Mouse (Mus musculus) bone marrow macrophage, adult 2 months (primary cell): ENCODE measurements around the gene Igfbp7.

Source experiments
- CTCF ChIP-seq: IDR thresholded peaks from 2 replicates; pipeline ENCODE4 v1.5.1; 2012; ENCODE audit warnings: low read depth, mild to moderate bottlenecking, low read length, moderate library complexity
- POLR2A ChIP-seq: IDR thresholded peaks from 2 replicates; pipeline ENCODE4 v1.6.1; 2012; ENCODE audit warnings: mild to moderate bottlenecking, low read depth, low read length, borderline replicate concordance

DNA sequence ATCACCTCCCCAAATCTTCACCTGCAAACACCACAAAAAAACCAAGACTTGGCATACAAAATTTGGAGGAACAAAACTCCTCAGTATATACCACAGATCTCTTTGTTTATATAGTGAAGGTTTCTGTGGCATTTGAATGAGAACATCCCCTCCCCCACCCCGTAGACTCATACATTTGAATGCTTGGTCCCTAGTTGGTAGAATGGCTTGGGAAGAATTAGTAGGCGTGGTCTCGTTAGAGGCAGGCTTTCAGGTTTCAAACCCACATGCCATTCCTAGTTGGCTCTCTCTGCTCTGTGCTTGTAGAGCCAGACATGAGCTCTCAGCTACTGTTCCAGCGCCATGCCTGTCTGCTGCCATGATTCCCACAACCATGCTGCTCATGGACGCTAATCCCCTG is 26.2 kb downstream of the Igfbp7 start:
- TF ChIP-seq CTCF: no peak
- no peak for TF ChIP-seq POLR2A
